Mouse (Mus musculus) bone marrow, adult 2 months (tissue): ENCODE data around the gene Zcrb1.

Experiments
- CTCF ChIP-seq: fragments of 200-500 bp; IDR thresholded peaks from 2 replicates; pipeline ENCODE4 v1.5.1; 2011; ENCODE audit warnings: low read length, control low read depth; ENCODE audit not compliant: control insufficient read depth, insufficient read depth
- POLR2A ChIP-seq: fragments of 200-500 bp; IDR thresholded peaks from 2 replicates; pipeline ENCODE4 v1.6.1; 2011; ENCODE audit warnings: low read depth, mild to moderate bottlenecking, control low read depth, low read length, borderline replicate concordance; ENCODE audit not compliant: control insufficient read depth

- no peak for TF ChIP-seq POLR2A
- no peak for TF ChIP-seq CTCF
Measured at GRCm38 (mm10) chr15:93435998-93436397, 37.9 kb upstream of the Zcrb1 start.
